Mouse (Mus musculus) CD8-positive naive resting alpha-beta T cell, adult 2 months (primary cell): ENCODE data around the gene Scap.
"Not testable (repeated sequence)": the region's sequence is repeated elsewhere in the genome, so short reads cannot be mapped to it uniquely, and the experiment has no call there.

Experiments used
- DNase-seq, 2 experiments: peaks; one replicate each; pipeline ENCODE4 v3.0.0; 2022; ENCODE audit warnings: low read depth in 2 of 2, low spot score in 2 of 2

The Scap gene

DNA sequence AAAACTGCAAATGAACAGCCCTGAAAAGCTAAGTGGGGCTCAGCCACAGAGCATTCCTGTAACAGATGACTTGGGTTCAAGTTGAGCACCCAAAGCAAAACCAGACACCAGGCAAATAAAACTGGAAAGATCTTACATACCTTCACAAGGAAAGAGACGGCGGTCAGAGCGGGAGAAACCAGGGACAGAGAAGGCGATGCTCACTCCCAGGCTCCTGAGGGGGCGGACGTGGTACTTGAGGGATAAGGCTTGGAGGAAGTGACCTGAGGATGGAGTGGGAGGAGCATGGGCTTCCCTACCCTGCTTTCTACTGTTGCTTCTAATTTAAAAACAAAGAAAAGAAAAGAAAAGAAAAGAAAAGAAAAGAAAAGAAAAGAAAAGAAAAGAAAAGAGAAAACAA is 2.7 kb upstream of the Scap start:
- no peak for DNase-seq

DNA sequence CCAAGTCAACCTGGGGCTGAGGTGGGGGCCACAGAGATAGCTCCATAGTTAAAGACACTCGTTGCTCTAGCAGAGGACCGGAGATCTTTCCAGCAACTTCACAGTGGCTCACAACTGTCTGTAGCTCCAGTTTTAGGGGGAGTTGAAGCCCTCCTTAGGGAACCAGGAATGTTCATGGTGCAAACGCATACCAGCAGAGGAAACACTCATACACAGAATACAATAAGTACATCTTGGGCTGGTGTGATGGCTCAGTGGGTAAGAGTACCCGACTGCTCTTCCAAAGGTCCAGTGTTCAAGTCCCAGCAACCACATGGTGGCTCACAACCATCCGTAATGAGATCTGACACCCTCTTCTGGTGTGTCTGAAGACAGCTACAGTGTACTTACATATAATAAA is 2.2 kb upstream of the Scap start:
- DNase-seq = not testable (repeated sequence)

- no peak for DNase-seq
Observed at GRCm38 (mm10) chr9:110333896-110334259, 790 bp downstream of the Scap start.

DNA sequence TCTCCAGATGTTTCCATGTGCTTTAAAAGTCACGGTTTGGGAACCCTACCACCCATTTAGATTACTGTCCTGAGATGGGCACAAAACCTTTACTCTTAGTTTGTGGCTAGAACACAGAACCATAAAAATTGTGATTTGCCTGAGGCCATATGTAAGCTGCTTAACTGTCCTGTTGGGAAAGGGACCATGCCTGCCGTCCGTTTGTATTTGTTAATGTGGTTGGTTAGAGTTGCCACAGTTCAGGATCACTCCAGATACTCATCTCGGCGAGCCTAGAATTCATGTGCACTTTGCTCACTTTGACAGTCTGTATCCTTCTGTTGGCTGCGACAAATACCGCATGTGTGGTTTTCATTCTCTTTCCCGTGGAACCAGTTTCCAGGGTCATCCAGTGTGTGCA is 1.8 kb downstream of the Scap start:
- DNase-seq = no peak

- no peak for DNase-seq
Observed at GRCm38 (mm10) chr9:110340037-110340750, 7.1 kb downstream of the Scap start.

GRCm38 (mm10) chr9:110342008-110342407 is 8.9 kb downstream of the Scap start:
- DNase-seq = no peak

DNA sequence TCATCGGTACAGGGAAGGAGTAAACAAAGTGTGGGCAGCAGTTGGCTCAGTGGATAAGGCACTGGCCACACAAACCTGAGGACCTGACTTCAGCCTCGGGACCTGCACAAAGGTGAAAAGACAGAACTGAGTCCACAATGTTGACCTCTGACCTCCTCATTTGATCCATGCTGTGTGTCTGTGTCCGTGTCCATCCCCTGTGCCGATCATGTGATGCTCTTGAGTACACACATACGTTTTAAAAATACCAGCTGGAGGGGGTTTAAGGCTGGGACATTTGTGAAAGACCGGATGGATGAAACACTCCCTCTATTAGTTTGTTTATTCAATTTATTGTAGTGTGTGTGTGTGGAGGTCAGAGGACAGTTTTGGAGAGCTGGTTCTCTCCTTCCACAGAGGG is 10.7 kb downstream of the Scap start:
- no peak for DNase-seq

DNA sequence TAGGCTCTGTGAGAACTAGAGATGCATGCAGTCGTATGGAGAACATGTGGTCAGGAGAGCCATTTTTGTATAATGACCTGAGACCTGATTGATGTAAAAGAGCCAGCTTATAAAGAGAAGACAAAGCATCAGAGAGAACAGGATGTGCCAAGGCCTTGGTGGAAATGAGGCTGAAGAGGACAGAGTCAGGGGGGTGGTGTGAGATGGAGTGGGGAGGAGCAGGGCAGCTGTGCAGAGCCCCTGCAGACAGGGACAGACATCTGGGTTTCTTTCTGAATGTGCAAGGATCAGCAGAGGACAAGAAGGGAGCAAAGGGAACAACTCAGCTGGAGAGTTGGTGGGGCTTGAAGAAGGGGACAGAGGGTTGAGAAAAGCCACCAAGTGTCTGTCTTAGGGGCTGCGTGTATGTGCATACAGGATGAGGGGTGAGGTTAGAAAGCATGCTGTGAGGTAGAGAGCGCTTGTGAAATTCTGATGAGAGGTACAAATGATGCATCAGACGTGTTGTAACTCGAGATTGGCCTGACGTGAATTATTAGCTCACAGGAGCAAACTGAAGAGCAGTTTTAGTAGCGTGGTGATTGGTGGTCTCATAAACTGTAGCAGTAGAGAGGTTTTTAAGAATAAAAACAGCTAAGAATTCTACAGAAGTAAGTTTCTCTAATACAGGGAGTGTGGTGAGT is 12.1 kb downstream of the Scap start:
- DNase-seq = no peak

DNA sequence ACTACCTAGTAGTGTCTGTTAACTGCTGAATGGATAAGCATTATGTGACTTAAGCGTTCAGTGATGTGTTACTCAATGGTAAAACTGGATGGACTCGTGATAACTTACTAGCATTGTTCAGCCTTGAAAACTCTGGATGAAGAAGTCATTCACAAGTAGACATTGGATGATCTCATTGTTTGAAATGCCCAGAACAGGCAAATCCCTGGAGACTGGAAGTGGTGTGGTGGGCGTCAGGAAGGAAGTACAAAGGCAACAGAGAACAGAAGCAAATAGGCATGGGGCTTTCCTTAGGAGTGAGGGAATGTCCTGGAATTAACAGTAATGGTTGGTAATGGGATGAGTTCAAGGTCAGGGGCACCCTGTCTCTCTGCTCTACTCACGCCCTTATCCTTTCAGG is 15.8 kb downstream of the Scap start:
- no peak for DNase-seq

GRCm38 (mm10) chr9:110350188-110350587 is 17.1 kb downstream of the Scap start:
- DNase-seq = no peak

GRCm38 (mm10) chr9:110350612-110351011 is 17.5 kb downstream of the Scap start:
- DNase-seq = no peak

- DNase-seq = no peak
Observed at GRCm38 (mm10) chr9:110351350-110351749, 18.3 kb downstream of the Scap start.

DNA sequence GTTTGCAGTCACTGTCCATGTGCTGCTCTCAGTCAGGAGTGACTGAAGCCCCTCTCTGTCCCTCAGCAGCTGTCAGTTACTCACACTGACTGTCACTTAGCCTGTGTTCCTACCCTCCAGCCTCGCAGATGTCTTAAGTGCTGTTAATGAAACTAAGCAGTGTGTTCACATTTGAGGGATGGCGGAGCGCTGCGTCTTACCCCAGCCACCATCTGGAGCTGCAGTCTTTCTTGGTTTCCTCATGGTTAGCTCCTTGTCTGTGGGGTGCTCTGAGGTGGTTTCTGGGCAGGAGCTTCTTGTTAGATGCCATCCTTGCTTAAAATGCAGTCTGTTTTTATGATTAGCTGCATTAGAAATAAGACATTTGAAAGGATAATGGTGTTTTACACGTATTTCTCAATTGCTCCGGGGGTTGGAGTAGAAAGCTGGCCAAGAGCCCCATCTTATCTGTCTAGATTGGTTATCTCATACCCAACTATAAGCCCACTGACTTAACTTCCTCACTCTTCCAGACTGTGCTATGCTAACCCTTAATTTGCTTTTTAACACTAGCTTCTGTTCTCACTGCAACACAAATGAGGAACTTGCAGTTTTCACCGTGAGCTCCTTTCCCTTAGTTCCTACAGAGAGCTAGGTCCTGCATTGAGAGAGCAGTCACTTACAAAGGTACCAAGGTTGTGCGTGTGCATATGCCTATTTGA is 19.0 kb downstream of the Scap start:
- no peak for DNase-seq

- no peak for DNase-seq
Observed at GRCm38 (mm10) chr9:110358341-110358740, 25.3 kb downstream of the Scap start.

DNA sequence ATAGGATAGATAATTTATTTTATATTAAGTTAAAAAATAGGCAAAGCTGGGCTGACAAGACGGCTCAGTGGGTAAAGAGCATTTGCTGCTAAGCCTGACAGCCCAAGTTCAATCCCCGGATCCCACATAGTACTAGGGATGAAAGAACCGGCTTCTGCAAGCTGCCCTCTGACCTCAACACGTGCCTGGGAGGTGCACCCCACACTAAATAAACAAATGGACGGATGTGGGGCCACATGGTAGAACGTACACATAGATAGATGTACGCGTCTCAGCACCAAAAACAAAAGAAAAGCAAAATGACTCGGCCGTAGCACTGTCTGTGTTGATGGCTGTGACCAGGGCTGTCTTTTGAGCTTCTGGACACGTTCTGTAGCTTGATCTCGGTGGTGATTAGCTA is 28.2 kb downstream of the Scap start:
- DNase-seq = no peak

DNA sequence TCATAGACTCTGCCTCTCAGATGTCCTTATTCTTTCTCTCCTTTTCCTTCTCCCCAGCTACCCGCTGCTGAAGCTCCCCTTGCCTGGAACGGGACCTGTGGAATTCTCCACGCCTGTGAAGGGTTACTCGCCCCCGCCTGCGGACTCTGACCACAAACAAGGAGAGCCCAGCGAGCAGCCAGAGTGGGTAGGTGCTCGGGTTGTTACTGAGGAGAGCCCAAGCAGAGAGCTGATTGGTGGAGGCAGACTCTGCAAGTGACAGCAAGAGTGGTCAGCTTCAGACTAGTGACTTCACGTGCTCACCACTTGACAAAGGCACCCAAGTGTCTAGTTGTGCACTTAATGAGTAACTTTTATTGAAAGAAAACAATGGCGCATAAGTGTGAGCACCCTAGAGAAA is 29.2 kb downstream of the Scap start:
- no peak for DNase-seq

DNA sequence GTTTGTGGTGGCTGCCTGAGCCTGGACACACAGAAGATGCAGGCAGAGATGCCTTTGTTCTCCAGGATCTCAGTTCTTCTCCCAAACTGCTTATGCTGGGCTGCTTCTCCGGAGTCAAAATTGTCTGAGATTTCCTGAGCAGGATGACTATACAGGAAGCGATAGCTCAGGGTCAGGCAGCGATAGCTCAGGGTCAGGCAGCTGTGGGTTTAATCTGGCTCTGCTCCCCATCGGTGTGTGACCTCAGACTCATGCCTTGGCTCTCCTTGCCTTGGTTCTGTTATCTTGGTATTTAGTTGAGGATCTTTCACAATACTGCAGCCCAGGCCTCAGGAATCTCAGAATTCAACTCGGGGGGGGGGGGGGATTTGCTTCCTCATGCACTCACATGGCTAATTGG is 33.7 kb downstream of the Scap start:
- DNase-seq = no peak

DNA sequence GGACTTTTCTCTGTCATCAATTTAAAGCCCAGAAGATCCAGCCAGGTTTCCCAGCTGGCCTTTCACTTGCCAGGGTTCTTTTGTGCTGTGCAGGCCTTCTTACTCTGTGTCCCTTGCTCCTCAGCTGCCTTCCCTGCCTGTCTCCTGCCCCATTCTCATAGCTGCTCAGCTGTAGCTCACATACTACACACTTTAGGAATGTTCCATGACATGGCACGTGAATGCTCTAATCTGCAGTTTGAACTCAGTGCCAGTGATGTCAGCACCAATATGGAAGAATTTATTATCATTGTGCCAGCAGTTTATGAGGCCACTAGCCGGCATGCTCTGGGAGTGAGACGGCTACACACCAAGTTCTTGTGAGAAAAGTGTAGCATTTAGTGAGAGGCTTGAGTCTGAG is 36.8 kb downstream of the Scap start:
- DNase-seq = no peak

DNA sequence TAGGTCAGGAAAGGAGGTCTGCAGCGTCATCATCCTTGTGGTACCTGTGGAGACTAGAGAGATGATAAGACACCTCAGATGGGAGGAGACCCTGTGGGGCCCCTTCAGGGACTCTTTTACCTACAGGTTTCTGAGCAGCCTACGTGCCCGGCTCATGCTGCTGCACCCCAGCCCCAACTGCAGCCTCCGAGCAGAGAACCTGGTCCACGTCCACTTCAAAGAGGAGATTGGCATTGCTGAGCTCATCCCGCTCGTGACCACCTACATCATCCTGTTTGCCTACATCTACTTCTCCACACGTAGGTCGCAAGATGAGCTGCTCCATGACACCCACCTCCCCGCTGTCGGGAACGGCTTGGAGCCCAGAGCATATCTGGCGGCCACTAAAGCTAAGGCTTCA is 40.8 kb downstream of the Scap start:
- DNase-seq = no peak

DNA sequence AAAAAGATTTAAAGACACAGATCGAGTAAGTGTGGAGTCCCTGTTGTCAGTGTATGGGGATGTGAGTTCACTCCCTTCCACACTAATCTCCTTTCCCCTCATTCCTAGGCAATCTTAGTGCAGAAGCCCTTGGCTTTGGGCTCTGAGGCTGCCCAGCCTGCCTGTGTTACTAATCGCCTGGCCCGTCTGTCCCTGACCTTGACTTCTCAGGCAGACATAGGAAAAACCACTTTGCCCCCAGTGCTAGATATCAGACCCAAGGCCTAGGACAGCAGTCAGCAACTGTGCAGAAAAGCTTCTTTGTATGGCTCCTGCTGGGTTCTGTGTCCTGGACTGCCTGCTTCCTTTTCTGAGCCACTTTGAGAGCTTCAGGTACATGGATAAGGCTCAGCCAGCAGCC is 42.6 kb downstream of the Scap start:
- no peak for DNase-seq

DNA sequence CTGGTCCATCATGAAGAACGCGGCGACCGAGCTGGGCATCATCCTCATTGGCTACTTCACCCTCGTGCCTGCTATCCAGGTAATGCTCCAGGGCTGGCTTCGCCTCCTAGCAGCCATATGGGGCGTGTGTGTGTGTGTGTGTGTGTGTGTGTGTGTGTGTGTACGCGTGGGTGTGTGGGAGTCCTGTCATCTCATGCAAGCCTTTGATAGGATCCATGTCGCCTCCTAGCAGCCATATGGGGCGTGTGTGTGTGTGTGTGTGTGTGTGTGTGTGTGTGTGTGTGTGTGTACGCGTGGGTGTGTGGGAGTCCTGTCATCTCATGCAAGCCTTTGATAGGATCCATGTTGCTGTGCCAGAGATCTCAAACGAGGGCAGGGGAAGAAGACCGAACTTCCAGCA is 44.6 kb downstream of the Scap start:
- not testable (repeated sequence) for DNase-seq

DNA sequence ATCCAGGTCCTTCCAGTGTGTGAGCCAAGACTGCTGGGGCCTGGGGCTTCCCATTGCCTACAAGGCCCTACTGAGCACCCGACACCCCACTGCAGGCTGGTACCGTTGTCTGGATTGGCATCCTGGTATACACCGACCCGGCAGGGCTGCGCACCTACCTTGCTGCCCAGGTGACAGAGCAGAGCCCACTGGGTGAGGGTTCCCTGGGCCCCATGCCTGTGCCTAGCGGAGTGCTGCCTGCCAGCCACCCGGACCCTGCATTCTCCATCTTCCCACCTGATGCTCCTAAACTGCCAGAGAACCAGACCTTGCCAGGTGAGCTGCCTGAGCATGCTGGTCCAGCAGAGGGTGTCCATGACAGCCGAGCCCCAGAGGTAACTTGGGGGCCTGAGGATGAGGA is 46.3 kb downstream of the Scap start:
- no peak for DNase-seq
